Mouse (Mus musculus): ENCODE results near the gene Fam198b.
"Not testable (repeated sequence)": the region's sequence is repeated elsewhere in the genome, so short reads cannot be mapped to it uniquely, and the experiment has no call there.

Fam198b gene

DNA sequence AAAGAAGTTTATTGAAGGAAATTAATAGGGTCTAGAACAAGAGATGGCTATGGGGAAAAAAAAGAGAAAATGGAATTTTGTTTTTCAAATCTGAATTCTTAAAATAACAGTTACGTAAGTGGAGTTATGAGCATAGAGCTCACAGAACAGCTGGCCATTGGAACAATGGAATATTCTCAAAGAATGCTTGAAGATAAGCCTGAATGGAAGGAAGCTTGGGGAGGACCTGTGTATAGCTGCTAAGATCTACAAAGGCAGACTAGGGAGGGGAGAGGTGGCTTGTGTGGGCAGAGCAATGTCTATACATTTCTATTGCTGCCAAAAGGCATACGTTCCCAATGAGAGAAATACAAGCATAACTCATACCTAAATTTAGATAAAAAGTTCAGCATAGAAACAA lies 73.4 kb downstream of the Fam198b start:
- ChIA-PET POLR2A (interaction anchor here in 1 of 4 experiments (1.0 to 1.6 kb wide), 2 partner anchors 10 to 11 kb away, joined by 3 read pairs; no protein-coding TSS in a partner anchor), CTCF (interaction anchor here in 1 of 4 experiments (0.6 kb wide), 1 partner anchor 284 kb away, joined by 4 read pairs; no protein-coding TSS in a partner anchor)

DNA sequence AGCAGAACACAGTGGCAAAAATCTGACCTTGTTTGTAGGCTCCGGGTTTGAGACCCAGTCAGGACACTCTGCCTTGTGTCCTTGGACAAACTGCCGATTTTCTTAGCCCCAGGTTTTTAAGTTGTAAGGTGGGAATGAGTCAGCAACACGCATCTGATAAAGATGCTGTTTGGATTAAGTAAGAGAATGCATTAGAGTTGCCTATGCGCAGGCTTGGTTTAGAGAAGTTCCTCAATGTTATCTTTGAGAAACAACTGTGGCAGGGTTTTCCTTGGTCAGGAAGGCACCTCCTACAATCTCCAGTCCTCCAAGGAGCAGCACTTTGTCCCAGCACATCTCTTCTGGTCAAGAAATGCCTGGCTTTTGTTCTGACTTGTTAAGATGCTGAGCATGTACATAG lies 82.4 kb downstream of the Fam198b start:
- CTCF ChIA-PET = interaction anchor here in 1 of 4 experiments (2.0 kb wide), 1 partner anchor 82 kb away, joined by 5 read pairs; the partner anchor contains the start of gene Fam198b
- POLR2A ChIA-PET = interaction anchor here in 2 of 4 experiments (0.7 to 1.4 kb wide), 5 partner anchors 62 to 1267 kb away, joined by 3 to 5 read pairs (median 4); no protein-coding TSS in a partner anchor

DNA sequence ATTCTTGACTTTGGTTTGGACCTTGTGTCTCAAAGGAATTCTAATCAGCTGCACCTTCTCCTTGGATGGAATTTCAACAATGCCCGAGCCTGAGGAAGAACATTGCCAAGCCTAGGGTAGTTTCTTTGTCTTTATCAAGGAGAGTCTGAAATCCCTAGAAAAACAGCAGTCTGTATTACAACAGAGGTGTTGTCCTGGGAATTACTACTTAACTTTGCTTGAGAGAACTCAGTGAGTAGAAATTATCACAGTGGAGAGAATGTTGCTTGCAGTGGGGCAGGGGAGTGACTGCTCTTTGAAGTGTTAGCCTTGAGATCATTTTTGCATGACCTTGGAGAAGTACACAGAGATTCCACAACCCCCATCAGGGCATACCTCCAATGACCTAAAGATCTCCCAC lies 83.0 kb downstream of the Fam198b start:
- ChIA-PET CTCF (interaction anchor here in 1 of 4 experiments (2.0 kb wide), 1 partner anchor 83 kb away, joined by 5 read pairs; the partner anchor contains the start of gene Fam198b), POLR2A (no interaction called here)

DNA sequence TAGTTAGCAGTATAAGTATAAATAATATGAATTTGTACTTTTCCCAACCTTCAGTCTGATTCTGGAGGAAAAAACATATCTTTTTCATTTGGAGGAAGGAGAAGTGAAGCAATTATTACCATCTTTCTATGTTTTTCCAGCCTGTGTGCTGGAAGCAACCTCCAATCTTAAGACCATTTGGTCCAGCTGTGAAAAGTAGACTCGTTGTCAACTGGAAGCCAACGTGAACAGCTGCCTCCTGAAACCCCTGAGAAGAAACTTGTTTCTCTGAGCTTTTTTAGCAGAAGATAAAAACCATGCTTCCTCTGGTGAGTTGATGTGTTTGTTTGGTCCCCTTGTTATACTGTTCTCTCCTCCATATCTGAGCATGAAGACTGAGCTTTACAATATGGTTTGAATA lies 84.1 kb downstream of the Fam198b start:
- CTCF ChIA-PET = no interaction called here
- POLR2A ChIA-PET = interaction anchor here in 1 of 4 experiments (0.6 to 1.3 kb wide), 3 partner anchors 10 to 301 kb away, joined by 3 to 4 read pairs (median 4); no protein-coding TSS in a partner anchor

DNA sequence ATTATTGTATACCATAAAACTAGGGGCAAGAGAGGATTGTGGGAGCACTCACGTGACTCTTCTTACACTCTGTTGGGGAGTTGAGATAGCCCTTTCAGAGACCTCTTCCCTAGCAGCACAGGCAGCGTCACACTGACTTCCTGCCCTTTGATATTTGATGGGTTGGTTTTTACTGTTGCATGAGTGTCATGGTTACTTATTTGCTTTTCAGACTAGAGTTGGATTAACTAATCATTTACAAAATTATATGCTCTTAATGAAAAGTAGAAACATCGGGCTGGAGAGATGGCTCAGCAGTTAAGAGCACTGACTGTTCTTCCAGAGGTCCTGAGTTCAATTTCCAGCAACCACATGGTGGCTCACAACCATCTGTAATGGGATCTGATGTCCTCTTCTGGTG lies 85.2 kb downstream of the Fam198b start:
- CTCF ChIA-PET = not testable (repeated sequence)

DNA sequence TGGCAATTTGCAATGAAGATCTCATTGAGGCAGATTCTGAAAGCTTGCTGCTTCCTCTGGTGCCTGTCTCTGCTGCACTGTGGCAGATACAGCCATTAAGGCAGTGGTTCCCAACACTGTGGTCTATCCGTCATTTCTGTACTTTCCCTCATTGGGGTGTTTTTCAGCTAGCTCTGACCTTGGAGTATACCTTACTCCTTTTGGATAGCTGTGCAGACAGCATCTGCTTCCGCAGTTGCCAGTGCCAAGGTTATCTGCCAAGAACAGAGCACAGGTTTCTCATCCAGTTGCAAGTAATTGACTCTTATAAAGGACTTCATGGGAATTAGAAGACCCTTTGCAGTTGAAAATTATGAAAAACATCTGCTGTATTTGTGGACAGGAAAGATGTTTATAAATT lies 85.7 kb downstream of the Fam198b start:
- ChIA-PET POLR2A (no interaction called here), CTCF (no interaction called here)

More for the DNA sequence above, 85.2 kb downstream of the Fam198b start:
- POLR2A ChIA-PET = interaction anchor here in 1 of 4 experiments (1.3 kb wide), 1 partner anchor 11 kb away, joined by 3 read pairs; no protein-coding TSS in a partner anchor

DNA sequence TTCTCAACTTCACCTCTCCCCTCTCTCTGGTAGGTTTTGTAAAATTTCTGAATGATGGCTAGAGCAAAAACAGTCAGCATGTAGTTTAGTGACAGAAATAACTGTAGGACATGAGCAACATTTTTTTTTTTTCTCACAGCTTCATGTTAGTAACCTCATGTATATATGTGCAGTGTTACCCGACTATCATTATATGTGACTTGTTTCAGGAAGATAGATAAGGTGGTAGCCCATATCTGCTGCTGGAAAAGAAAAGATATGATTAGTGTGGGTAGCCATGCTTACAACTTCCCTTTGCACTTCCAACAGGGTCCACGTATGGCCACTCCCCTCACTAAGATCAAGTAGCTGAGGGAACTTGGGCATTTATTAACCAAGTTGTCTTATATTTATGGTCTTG lies 86.2 kb downstream of the Fam198b start:
- POLR2A ChIA-PET = no interaction called here

DNA sequence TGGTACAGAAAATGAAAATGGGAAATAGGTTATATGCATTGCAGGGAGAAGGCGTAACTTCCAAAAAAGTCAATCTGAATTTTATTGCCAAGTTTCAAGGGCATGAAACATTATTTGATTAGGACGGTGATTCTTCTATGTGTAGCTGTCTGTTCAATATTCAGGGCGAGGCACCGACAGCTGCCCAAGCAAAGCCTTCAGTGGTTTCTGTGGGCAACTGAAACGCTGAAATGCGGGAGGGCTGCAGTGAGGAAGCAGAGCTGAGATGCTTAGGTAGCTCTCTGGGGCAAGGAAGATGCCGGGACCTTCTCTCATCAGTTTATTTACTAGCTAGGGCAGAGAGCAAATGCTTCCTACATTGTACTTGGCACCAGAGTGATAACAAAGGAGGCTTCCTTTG lies 87.2 kb downstream of the Fam198b start:
- ChIA-PET CTCF (no interaction called here), POLR2A (interaction anchor here in 1 of 4 experiments (0.6 kb wide), 1 partner anchor 54 kb away, joined by 6 read pairs; no protein-coding TSS in a partner anchor)

More for the DNA sequence above, 86.2 kb downstream of the Fam198b start:
- CTCF ChIA-PET = no interaction called here

DNA sequence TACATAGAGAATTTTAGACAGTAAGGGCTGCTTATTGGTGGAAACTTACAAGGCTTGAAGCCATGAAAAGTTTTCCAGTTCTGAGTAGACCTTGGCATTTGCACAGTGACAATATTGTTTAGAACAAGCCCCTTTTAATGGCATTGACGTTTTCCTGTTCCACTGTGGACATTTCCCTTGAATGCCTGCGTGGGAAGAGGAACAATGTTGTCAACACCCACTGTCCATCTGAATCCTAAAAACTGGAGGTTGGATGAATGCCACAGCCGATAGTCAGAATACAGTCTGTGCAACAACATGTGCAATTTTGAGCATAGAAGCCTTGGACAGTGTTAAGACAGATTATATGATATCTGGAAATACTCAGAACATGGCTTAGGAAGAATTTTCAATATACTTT lies 92.5 kb downstream of the Fam198b start:
- CTCF ChIA-PET = no interaction called here

DNA sequence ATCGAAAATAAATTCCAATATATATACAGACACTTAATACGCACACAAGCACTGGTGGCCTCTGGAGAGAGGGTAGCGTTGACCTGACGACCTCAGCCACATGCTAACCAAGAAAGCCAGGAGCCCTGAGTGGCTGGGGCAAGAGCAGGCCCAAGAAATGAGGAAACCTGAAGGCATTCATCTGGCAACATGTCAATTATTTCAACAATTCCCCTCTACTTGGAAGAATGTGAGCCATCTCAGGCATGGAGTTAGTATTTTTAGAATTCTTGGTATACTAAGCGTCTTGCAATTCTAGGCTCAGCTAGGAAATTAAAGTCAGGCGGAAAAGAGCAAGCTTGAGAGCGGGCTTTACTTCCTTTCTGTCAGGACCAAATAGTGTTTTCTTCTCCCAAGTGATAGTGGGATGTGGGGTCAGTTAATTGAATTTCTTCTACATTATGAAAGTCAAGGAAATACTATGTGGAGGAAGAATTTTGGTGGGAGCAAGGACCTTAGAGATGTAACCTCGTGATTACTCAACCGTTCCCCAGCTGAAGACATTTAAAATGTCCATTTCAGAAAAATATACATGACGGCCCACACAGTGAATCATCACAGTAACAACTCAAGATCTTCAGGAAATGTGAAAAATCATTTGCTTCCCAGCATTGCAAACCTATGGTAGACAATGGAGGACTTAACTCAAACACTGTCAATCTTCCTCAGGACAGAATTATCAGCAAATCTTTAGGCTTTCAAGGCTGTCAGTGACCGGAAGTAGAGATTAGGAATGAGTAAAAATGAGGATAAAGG lies 93.5 kb downstream of the Fam198b start:
- POLR2A ChIA-PET = no interaction called here

More for the DNA sequence above, 92.5 kb downstream of the Fam198b start:
- POLR2A ChIA-PET = no interaction called here

DNA sequence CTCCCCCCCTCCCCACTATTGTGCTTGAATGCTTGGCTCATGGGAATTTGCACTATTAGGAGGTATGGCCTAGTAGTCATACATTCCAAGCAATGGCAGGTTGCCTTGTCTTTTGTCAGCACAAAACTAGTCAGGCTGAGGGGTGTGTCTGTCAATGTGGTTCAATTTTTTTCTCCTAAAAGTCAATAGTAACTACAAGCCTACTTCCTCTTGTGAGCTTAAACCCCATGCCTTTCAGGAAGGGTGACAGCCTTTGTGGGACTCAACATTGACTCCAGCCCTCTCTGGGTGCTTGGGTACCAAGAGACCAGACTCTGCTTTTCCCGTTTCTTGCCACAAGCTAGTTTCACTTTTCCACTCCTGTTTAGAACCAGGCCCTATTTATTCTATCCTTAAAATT lies 96.4 kb downstream of the Fam198b start:
- POLR2A ChIA-PET = no interaction called here

More for the DNA sequence above, 93.5 kb downstream of the Fam198b start:
- CTCF ChIA-PET = no interaction called here

DNA sequence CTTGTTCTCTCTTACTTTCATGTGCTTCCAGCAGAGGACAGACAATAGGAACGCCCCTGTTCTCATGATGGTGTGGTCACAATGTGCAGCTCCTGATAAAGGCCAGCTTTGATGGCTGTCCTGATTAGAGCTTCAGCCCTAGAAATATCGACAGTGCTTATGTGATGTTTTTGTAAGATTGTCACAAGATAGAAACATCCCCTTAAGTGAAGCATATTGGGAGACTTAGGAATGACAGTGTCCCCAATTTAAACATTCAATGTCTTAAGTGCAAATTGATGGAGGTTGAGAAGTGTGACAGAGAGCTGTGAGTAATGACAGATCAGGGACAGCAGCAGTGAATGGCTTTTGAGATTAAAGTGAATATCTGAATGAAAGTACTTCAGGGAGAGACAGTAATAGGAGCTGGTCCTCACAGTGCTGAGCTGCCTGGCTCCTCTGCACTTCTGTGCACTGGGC lies 99.7 kb downstream of the Fam198b start:
- POLR2A ChIA-PET = interaction anchor here in 1 of 4 experiments (0.6 kb wide), 1 partner anchor 11 kb away, joined by 3 read pairs; no protein-coding TSS in a partner anchor
- CTCF ChIA-PET = no interaction called here

More for the DNA sequence above, 96.4 kb downstream of the Fam198b start:
- CTCF ChIA-PET = no interaction called here

DNA sequence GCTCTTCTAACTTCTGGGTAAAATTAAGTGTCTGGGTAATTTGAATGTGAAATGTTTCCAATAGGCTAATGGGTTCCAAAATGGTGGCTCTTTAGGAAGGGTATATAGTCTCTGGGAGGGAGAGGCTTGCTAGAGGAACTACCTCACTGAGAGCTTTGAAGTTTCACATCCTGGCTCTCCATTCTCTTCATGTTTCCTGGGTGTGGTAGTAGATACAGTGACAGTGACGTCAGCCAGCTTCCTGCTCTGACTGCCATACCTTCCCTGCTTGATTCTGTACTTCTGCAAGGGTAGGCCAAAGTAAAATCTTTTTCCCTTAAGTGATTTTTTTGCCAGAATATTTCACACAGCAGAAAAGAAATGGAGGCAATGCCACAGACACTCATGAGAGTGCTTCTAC lies 100.2 kb downstream of the Fam198b start:
- ChIA-PET CTCF (no interaction called here), POLR2A (no interaction called here)

DNA sequence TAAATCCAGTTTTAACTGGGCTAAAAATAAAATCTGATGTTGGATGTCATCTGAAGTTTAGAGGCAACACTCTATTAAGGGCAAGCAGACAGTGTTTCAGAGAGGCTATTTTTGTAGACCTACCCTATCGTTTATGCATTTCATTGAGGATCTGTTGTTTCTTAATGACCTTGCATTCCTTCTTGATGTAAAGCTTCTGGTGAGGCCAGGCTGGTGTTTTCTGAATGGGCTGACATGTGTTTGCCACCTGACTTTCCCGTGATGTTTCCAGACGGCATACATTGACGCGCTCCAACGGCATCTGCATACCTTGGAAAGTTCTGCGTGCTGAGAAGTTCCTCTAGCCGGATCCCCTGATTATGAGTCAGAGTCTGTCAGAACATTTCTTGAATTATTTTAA lies 104.9 kb downstream of the Fam198b start:
- POLR2A ChIA-PET = no interaction called here
- CTCF ChIA-PET = no interaction called here

DNA sequence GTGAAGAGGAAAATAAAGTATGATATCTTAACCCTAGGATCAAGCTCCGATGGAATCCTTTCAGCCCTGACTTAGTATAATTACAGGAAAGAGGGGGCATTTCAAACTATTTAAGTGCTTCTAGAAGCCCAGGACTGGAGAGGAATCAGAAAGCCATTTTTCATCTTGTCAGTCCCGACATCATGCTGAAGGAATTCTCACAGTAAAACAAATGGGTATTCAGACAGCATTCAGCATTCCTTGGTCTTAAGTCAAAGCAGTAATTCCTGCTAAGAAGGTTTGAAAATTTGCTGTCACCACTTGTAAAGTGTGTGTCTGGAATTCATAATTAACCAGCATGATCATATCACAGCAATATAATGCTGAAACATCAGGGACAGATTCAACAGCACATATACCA lies 105.6 kb downstream of the Fam198b start:
- POLR2A ChIA-PET = no interaction called here
- CTCF ChIA-PET = no interaction called here

DNA sequence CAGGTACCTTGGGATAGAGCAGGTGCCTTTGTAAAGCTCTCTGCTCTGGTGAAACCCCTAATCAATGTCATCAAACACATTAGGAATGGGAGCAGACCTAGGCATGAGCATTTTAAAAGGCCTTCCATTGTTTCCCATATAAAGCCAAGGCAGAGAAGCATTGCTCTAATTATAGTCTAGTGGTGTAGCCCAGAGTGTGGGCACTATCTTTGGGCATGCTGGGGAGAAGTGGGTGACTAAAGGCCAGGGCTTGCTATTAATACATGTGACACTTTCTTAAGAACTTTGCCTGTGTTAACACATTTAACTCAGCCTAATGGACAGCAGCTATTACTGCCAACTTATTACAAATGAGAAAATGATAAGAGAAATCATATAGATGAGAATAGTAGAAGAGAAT lies 106.1 kb downstream of the Fam198b start:
- ChIA-PET CTCF (no interaction called here), POLR2A (no interaction called here)

DNA sequence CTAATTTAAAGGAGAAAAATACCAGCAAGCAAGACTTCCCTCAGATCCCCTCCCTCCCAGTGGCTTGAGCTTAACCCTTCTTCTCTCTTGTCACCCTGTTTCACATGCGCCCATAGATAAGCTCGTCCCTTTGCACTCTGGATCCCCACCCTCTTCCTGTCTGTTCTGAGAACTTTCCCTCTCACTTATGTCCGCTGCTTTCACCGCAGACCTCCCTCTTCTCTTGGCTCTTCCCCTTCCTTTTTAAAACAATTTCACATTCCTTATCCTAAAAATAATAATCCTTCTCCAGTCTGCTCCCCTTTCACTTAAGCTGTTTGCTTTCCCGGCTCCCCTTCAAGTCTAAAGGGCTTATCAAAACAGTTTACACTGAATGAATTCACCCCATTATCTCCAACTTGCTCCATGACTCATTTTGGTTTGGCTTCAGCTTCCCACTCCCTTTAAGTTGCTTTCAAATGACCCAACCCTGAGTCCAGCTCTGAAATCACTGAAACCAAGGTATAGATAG lies 109.8 kb downstream of the Fam198b start:
- CTCF ChIA-PET = interaction anchor here in 1 of 4 experiments (0.5 kb wide), 1 partner anchor 111 kb away, joined by 3 read pairs; no protein-coding TSS in a partner anchor
- POLR2A ChIA-PET = no interaction called here

DNA sequence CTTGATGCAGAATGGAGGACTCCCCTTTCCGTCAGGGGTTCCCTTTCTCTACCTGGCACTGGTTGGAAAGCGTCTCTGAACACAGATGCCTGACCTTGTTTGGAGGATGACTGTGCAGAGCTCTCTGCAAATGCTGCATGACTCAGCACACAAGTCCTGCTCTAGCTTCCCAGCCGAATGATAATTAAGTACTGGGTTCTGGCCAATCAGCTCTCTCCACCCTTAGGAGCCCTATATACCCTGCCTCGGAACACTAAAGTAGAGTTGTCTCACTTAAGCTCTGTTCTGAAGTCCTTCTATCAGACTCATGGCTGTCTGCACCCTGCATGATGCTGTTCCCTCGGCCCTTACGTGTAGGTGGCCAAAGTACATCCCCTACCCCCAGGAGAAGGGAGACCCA lies 111.4 kb downstream of the Fam198b start:
- CTCF ChIA-PET = interaction anchor here in 1 of 4 experiments (1.1 kb wide), 1 partner anchor 111 kb away, joined by 3 read pairs; no protein-coding TSS in a partner anchor

More for the DNA sequence above, 111.4 kb downstream of the Fam198b start:
- POLR2A ChIA-PET = interaction anchor here in 1 of 4 experiments (0.8 kb wide), 1 partner anchor 84 kb away, joined by 3 read pairs; no protein-coding TSS in a partner anchor

All from embryonic stem cell, embryonic (primary cell).